Mouse (Mus musculus) thymus, adult 2 months (tissue): Measurements from ENCODE around the gene Gstm3.

Experiments
- CTCF ChIP-seq: fragments of 200-500 bp; IDR thresholded peaks from 2 replicates; pipeline ENCODE4 v1.5.1; 2012; ENCODE audit warnings: mild to moderate bottlenecking, control low read depth, low read length, moderate library complexity, borderline replicate concordance; ENCODE audit not compliant: control insufficient read depth, poor library complexity, insufficient read depth; ENCODE audit errors: extremely low read depth
- POLR2A ChIP-seq: fragments of 200-500 bp; IDR thresholded peaks from 2 replicates; pipeline ENCODE4 v1.6.1; 2012; ENCODE audit warnings: mild to moderate bottlenecking, low read length, control low read depth, moderate library complexity; ENCODE audit not compliant: control insufficient read depth, poor library complexity, insufficient read depth; ENCODE audit errors: extremely low read depth

- TF ChIP-seq CTCF (no peak), POLR2A (no peak)
These were observed 51.2 kb downstream of the Gstm3 start for GRCm38 (mm10) chr3:107917783-107918408.
